Mouse (Mus musculus): ENCODE results near the gene Srrm2. TPM values are rescaled to one million over a fixed set of nuclear protein-coding genes. Genes with fewer than 3 reads are reported as not detected.
"Not testable (repeated sequence)": the region's sequence is repeated elsewhere in the genome, so short reads cannot be mapped to it uniquely, and the experiment has no call there.

The Srrm2 gene
- polyA plus RNA-seq, 1 experiment from 2014 or later: 170 TPM

GRCm38 (mm10) chr17:23770896-23771283, 19.4 kb upstream of the Srrm2 start:
- Histone ChIP-seq H3K27me3 (no peaks in the 10 kb centered on the region), H3K36me3 (replicated peaks) (no peaks in the 10 kb centered on the region), H3K9ac (peak overlapping the region; percentile 91), H3K9me3 (replicated peaks) (no peaks in the 10 kb centered on the region), H3K4me1 (replicated peaks) (peaks cover 21% of the 10 kb centered on the region), H3K27ac (replicated peaks) (peak overlapping the region; percentile 76), H3K4me3 (replicated peaks) (peak overlapping the region; percentile 87), H3K4me2 (peak overlapping the region; percentile 90)
- WGBS (ENCODE audit: insufficient replicate concordance): 3% methylated on average over 19 of the region's 19 CpGs
- peak; percentile 16 for ATAC-seq (ENCODE audit: insufficient read depth)

- H3K9ac ChIP-seq: peak within 1 kb of the TSS; percentile 91
- WGBS (ENCODE audit: insufficient replicate concordance): 3% methylated on average over 58 of the region's 58 CpGs
- peak within 1 kb of the TSS; percentile 76 for H3K27ac ChIP-seq (replicated peaks)
- peaks cover 21% of the 10 kb centered on the region for H3K4me1 ChIP-seq (replicated peaks)
- H3K9me3 ChIP-seq (replicated peaks): no peaks in the 10 kb centered on the region
- no peaks in the 10 kb centered on the region for H3K36me3 ChIP-seq (replicated peaks)
- H3K27me3 ChIP-seq: no peaks in the 10 kb centered on the region
- H3K4me3 ChIP-seq (replicated peaks): peak within 1 kb of the TSS; percentile 87
- H3K4me2 ChIP-seq: peak within 1 kb of the TSS; percentile 90
- ATAC-seq (ENCODE audit: insufficient read depth): peak; percentile 97
These were observed 18.8 kb upstream of the Srrm2 start, which contains the start of gene Flywch1 for GRCm38 (mm10) chr17:23771284-23772218. Flywch1 (minus strand) TSS chr17:23771602.

- not testable (repeated sequence) for H3K9me3 ChIP-seq (replicated peaks); H3K9ac ChIP-seq; H3K4me3 ChIP-seq (replicated peaks); H3K27ac ChIP-seq (replicated peaks); H3K27me3 ChIP-seq; ATAC-seq (ENCODE audit: insufficient read depth); H3K36me3 ChIP-seq (replicated peaks); H3K4me2 ChIP-seq
- WGBS (ENCODE audit: insufficient replicate concordance): 73% methylated on average over 2 of the region's 2 CpGs
- peaks cover 21% of the 10 kb centered on the region for H3K4me1 ChIP-seq (replicated peaks)
These were observed 18.1 kb upstream of the Srrm2 start for GRCm38 (mm10) chr17:23772219-23772556.

- Histone ChIP-seq H3K36me3 (replicated peaks) (no peaks in the 10 kb centered on the region), H3K4me1 (replicated peaks) (peaks cover 21% of the 10 kb centered on the region), H3K27me3 (peaks cover 3% of the 10 kb centered on the region; the same call in 1 of the 2 replicates), H3K4me2 (no peak overlapping the region), H3K27ac (replicated peaks) (no peak overlapping the region), H3K9me3 (replicated peaks) (no peaks in the 10 kb centered on the region), H3K9ac (no peak overlapping the region), H3K4me3 (replicated peaks) (no peak overlapping the region)
- ATAC-seq (ENCODE audit: insufficient read depth): no peak
- 42% methylated on average over 6 of the region's 6 CpGs for WGBS (ENCODE audit: insufficient replicate concordance)
These were observed 16.7 kb upstream of the Srrm2 start for GRCm38 (mm10) chr17:23773676-23774075.

GRCm38 (mm10) chr17:23774090-23774489, 16.2 kb upstream of the Srrm2 start:
- Histone ChIP-seq H3K36me3 (replicated peaks) (no peaks in the 10 kb centered on the region), H3K4me1 (replicated peaks) (peaks cover 21% of the 10 kb centered on the region), H3K27me3 (peaks cover 3% of the 10 kb centered on the region; the same call in 1 of the 2 replicates), H3K9ac (no peak overlapping the region), H3K4me2 (no peak overlapping the region), H3K4me3 (replicated peaks) (no peak overlapping the region), H3K9me3 (replicated peaks) (no peaks in the 10 kb centered on the region), H3K27ac (replicated peaks) (no peak overlapping the region)
- WGBS (ENCODE audit: insufficient replicate concordance): 2% methylated on average over 12 of the region's 12 CpGs
- ATAC-seq (ENCODE audit: insufficient read depth): no peak

GRCm38 (mm10) chr17:23776216-23776615, 14.1 kb upstream of the Srrm2 start:
- Histone ChIP-seq H3K4me3 (replicated peaks) (no peak overlapping the region), H3K36me3 (replicated peaks) (no peaks in the 10 kb centered on the region), H3K27ac (replicated peaks) (no peak overlapping the region), H3K9ac (no peak overlapping the region), H3K27me3 (peaks cover 3% of the 10 kb centered on the region; the same call in 1 of the 2 replicates), H3K4me1 (replicated peaks) (peaks cover 10% of the 10 kb centered on the region), H3K4me2 (no peak overlapping the region), H3K9me3 (replicated peaks) (no peaks in the 10 kb centered on the region)
- 68% methylated on average over 10 of the region's 10 CpGs for WGBS (ENCODE audit: insufficient replicate concordance)
- ATAC-seq (ENCODE audit: insufficient read depth): no peak

- Histone ChIP-seq H3K36me3 (replicated peaks) (no peaks in the 10 kb centered on the region), H3K9ac (no peak overlapping the region), H3K4me2 (no peak overlapping the region), H3K4me3 (replicated peaks) (no peak overlapping the region), H3K4me1 (replicated peaks) (peaks cover 4% of the 10 kb centered on the region), H3K9me3 (replicated peaks) (no peaks in the 10 kb centered on the region), H3K27me3 (peaks cover 3% of the 10 kb centered on the region; the same call in 1 of the 2 replicates), H3K27ac (replicated peaks) (no peak overlapping the region)
- ATAC-seq (ENCODE audit: insufficient read depth): no peak
- WGBS (ENCODE audit: insufficient replicate concordance): 59% methylated on average over 2 of the region's 2 CpGs
These were observed 13.2 kb upstream of the Srrm2 start for GRCm38 (mm10) chr17:23777141-23777540.

- Histone ChIP-seq H3K4me3 (replicated peaks) (no peak overlapping the region), H3K27ac (replicated peaks) (no peak overlapping the region), H3K9ac (no peak overlapping the region), H3K4me2 (no peak overlapping the region), H3K36me3 (replicated peaks) (no peaks in the 10 kb centered on the region), H3K9me3 (replicated peaks) (no peaks in the 10 kb centered on the region), H3K27me3 (peaks cover 3% of the 10 kb centered on the region; the same call in 1 of the 2 replicates), H3K4me1 (replicated peaks) (peaks cover 4% of the 10 kb centered on the region; the same call in 1 of the 2 replicates)
- ATAC-seq (ENCODE audit: insufficient read depth): no peak
- WGBS (ENCODE audit: insufficient replicate concordance): 34% methylated on average over 2 of the region's 2 CpGs
These were observed 11.9 kb upstream of the Srrm2 start for GRCm38 (mm10) chr17:23778447-23778846.

- Histone ChIP-seq H3K36me3 (replicated peaks) (no peaks in the 10 kb centered on the region), H3K27ac (replicated peaks) (no peak overlapping the region), H3K4me3 (replicated peaks) (no peak overlapping the region), H3K4me2 (no peak overlapping the region), H3K4me1 (replicated peaks) (peaks cover 13% of the 10 kb centered on the region), H3K27me3 (peaks cover 12% of the 10 kb centered on the region), H3K9me3 (replicated peaks) (no peaks in the 10 kb centered on the region), H3K9ac (no peak overlapping the region)
- ATAC-seq (ENCODE audit: insufficient read depth): no peak
These were observed 7.0 kb upstream of the Srrm2 start for GRCm38 (mm10) chr17:23783352-23783751.

- H3K27me3 ChIP-seq: peaks cover 12% of the 10 kb centered on the region
- H3K9me3 ChIP-seq (replicated peaks): no peaks in the 10 kb centered on the region
- no peaks in the 10 kb centered on the region for H3K36me3 ChIP-seq (replicated peaks)
- peak within 1 kb of the TSS; percentile 60 for H3K4me3 ChIP-seq (replicated peaks)
- ATAC-seq (ENCODE audit: insufficient read depth): peak; percentile 46; the same call in 1 of the 2 replicates
- 5% methylated on average over 43 of the region's 43 CpGs for WGBS (ENCODE audit: insufficient replicate concordance)
- H3K27ac ChIP-seq (replicated peaks): no peak within 1 kb of the TSS
- H3K4me2 ChIP-seq: peak within 1 kb of the TSS; percentile 97
- peak within 1 kb of the TSS; percentile 52; the same call in 1 of the 2 replicates for H3K9ac ChIP-seq
- peaks cover 27% of the 10 kb centered on the region for H3K4me1 ChIP-seq (replicated peaks)
These were observed 4.5 kb upstream of the Srrm2 start, which contains the start of gene Flywch2 for GRCm38 (mm10) chr17:23785561-23786471. Flywch2 (minus strand) TSS chr17:23786081.

GRCm38 (mm10) chr17:23786510-23786931, 3.8 kb upstream of the Srrm2 start:
- H3K9ac ChIP-seq: 0 out of 2 replicates have a peak overlapping the region, but pooled peaks have one; percentile 52
- ATAC-seq (ENCODE audit: insufficient read depth): no peak

More at GRCm38 (mm10) chr17:23786510-23786931, 3.8 kb upstream of the Srrm2 start:
- no peak overlapping the region for H3K27ac ChIP-seq (replicated peaks)
- H3K27me3 ChIP-seq: peaks cover 12% of the 10 kb centered on the region
- no peaks in the 10 kb centered on the region for H3K9me3 ChIP-seq (replicated peaks)
- no peaks in the 10 kb centered on the region for H3K36me3 ChIP-seq (replicated peaks)
- H3K4me2 ChIP-seq: peak overlapping the region; percentile 97
- peaks cover 34% of the 10 kb centered on the region for H3K4me1 ChIP-seq (replicated peaks)
- 37% methylated on average over 13 of the region's 13 CpGs for WGBS (ENCODE audit: insufficient replicate concordance)
- H3K4me3 ChIP-seq (replicated peaks): peak overlapping the region; percentile 60

Measured in liver, embryonic 15.5 days (tissue).